Mouse (Mus musculus) forebrain, embryonic 10.5 days (tissue): ENCODE results near the gene Zfp512b. TPM values are rescaled to one million over a fixed set of nuclear protein-coding genes. Genes with fewer than 3 reads are reported as not detected.

Experiments
- DNase-seq: peaks from one replicate; pipeline ENCODE4 v3.0.0-alpha.2; 2017; ENCODE audit warnings: low spot score; ENCODE audit errors: extremely low spot score
- H3K27ac ChIP-seq: fragments of 300-500 bp; sonication (generic); 2 replicates; pipeline ENCODE4 v1.5.1; 2016; ENCODE audit warnings: mild to moderate bottlenecking
- H3K27me3 ChIP-seq: fragments of 300-500 bp; sonication (generic); 2 replicates; pipeline ENCODE4 v1.6.1; 2016; ENCODE audit warnings: mild to moderate bottlenecking; ENCODE audit not compliant: poor library complexity, severe bottlenecking
- H3K36me3 ChIP-seq: fragments of 300-500 bp; sonication (generic); replicated peaks from 2 replicates; pipeline ENCODE4 v1.6.1; 2016; ENCODE audit warnings: mild to moderate bottlenecking, moderate library complexity
- H3K4me1 ChIP-seq: fragments of 300-500 bp; sonication (generic); 2 replicates; pipeline ENCODE4 v1.6.1; 2016
- H3K4me3 ChIP-seq: fragments of 300-500 bp; sonication (generic); 2 replicates; pipeline ENCODE4 v1.5.1; 2016; ENCODE audit warnings: mild to moderate bottlenecking, moderate library complexity
- H3K9me3 ChIP-seq: fragments of 300-500 bp; sonication (generic); 2 replicates; pipeline ENCODE4 v1.6.1; 2016; ENCODE audit warnings: mild to moderate bottlenecking, moderate library complexity
- WGBS: fragments of 180-500 bp; shearing (Covaris S2); methylation state at CpG from one replicate; pipeline ENCODE4 v1.1.7; 2016; 5-methylcytosine and 5-hydroxymethylcytosine counted together
- polyA plus RNA-seq: library from polyadenylated mRNA; unstranded; fragments of >200 nt; fragmentation: Nextera tagmentation; extraction: Ambion mirVana; gene quantifications from 2 replicates; pipeline ENCODE4 v1.2.1, GENCODE M21; 2016

Zfp512b gene
- polyA plus RNA-seq, 1 experiment from 2014 or later, result 42.2 TPM

- Histone ChIP-seq H3K4me3 (no peak overlapping the region), H3K27me3 (no peaks in the 10 kb centered on the region), H3K9me3 (no peaks in the 10 kb centered on the region), H3K4me1 (peaks cover 20% of the 10 kb centered on the region), H3K27ac (no peak overlapping the region), H3K36me3 (peaks cover 77% of the 10 kb centered on the region)
- DNase-seq, result no peak
- WGBS, result 96% methylated on average over 5 of the region's 5 CpGs
These were observed 7.1 kb downstream of the Zfp512b start for GRCm38 (mm10) chr2:181585506-181585905.

GRCm38 (mm10) chr2:181584411-181584942 lies 8.1 kb downstream of the Zfp512b start, which contains the start of gene Uckl1:
TSS of gene Uckl1 (minus strand) at chr2:181584892.
- WGBS, result 94% methylated on average over 4 of the region's 4 CpGs
- H3K9me3 ChIP-seq, result no peaks in the 10 kb centered on the region

GRCm38 (mm10) chr2:181583460-181584257 lies 8.9 kb downstream of the Zfp512b start:
- H3K36me3 ChIP-seq, result peaks cover 58% of the 10 kb centered on the region
- DNase-seq, result peak; percentile 9
- 89% methylated on average over 3 of the region's 3 CpGs for WGBS

More at GRCm38 (mm10) chr2:181584411-181584942, 8.1 kb downstream of the Zfp512b start, which contains the start of gene Uckl1:
- no peaks in the 10 kb centered on the region for H3K27me3 ChIP-seq
- H3K27ac ChIP-seq, result no peak within 1 kb of the TSS
- DNase-seq, result peak; percentile 13
- H3K4me1 ChIP-seq, result peaks cover 26% of the 10 kb centered on the region
- H3K4me3 ChIP-seq, result no peak within 1 kb of the TSS
- peaks cover 66% of the 10 kb centered on the region for H3K36me3 ChIP-seq

GRCm38 (mm10) chr2:181582939-181583338 lies 9.7 kb downstream of the Zfp512b start:
- 95% methylated on average over 1 of the region's 1 CpGs for WGBS
- H3K27ac ChIP-seq, result no peak overlapping the region
- no peaks in the 10 kb centered on the region for H3K27me3 ChIP-seq
- peaks cover 31% of the 10 kb centered on the region for H3K4me1 ChIP-seq
- peaks cover 51% of the 10 kb centered on the region for H3K36me3 ChIP-seq
- H3K4me3 ChIP-seq, result no peak overlapping the region
- DNase-seq, result no peak
- no peaks in the 10 kb centered on the region for H3K9me3 ChIP-seq

More at GRCm38 (mm10) chr2:181583460-181584257, 8.9 kb downstream of the Zfp512b start:
- no peak overlapping the region for H3K27ac ChIP-seq
- H3K4me3 ChIP-seq, result no peak overlapping the region
- no peaks in the 10 kb centered on the region for H3K9me3 ChIP-seq
- H3K27me3 ChIP-seq, result no peaks in the 10 kb centered on the region
- H3K4me1 ChIP-seq, result peaks cover 31% of the 10 kb centered on the region

- peak overlapping the region; percentile 71 for H3K4me3 ChIP-seq
- peaks cover 45% of the 10 kb centered on the region for H3K36me3 ChIP-seq
- peak; percentile 13 for DNase-seq
- H3K27me3 ChIP-seq, result no peaks in the 10 kb centered on the region
- H3K27ac ChIP-seq, result 0 out of 2 replicates have a peak overlapping the region, but pooled peaks have one; percentile 95
- H3K4me1 ChIP-seq, result peaks cover 31% of the 10 kb centered on the region
- WGBS, result 79% methylated on average over 2 of the region's 2 CpGs
- H3K9me3 ChIP-seq, result no peaks in the 10 kb centered on the region
These were observed 10.2 kb downstream of the Zfp512b start for GRCm38 (mm10) chr2:181582358-181582757.

- WGBS, result under 1% methylated on average over 49 of the region's 49 CpGs
These were observed 11.0 kb downstream of the Zfp512b start for GRCm38 (mm10) chr2:181581402-181582120.

GRCm38 (mm10) chr2:181581016-181581401 lies 11.6 kb downstream of the Zfp512b start:
- DNase-seq, result peak; percentile 88
- 0% methylated on average over 11 of the region's 11 CpGs for WGBS

More at GRCm38 (mm10) chr2:181581402-181582120, 11.0 kb downstream of the Zfp512b start:
- Histone ChIP-seq H3K9me3 (no peaks in the 10 kb centered on the region), H3K27me3 (no peaks in the 10 kb centered on the region), H3K4me1 (peaks cover 31% of the 10 kb centered on the region), H3K27ac (peak overlapping the region; percentile 95), H3K4me3 (peak overlapping the region; percentile 71), H3K36me3 (peaks cover 37% of the 10 kb centered on the region)
- DNase-seq, result peak; percentile 77

GRCm38 (mm10) chr2:181580131-181580772 lies 12.4 kb downstream of the Zfp512b start:
- no peaks in the 10 kb centered on the region for H3K9me3 ChIP-seq
- H3K36me3 ChIP-seq, result peaks cover 24% of the 10 kb centered on the region
- no peak for DNase-seq
- no peaks in the 10 kb centered on the region for H3K27me3 ChIP-seq
- peaks cover 31% of the 10 kb centered on the region for H3K4me1 ChIP-seq
- 86% methylated on average over 5 of the region's 5 CpGs for WGBS
- H3K4me3 ChIP-seq, result peak overlapping the region; percentile 71
- peak overlapping the region; percentile 95 for H3K27ac ChIP-seq

More at GRCm38 (mm10) chr2:181581016-181581401, 11.6 kb downstream of the Zfp512b start:
- peak overlapping the region; percentile 71 for H3K4me3 ChIP-seq
- no peaks in the 10 kb centered on the region for H3K27me3 ChIP-seq
- peak overlapping the region; percentile 95 for H3K27ac ChIP-seq
- peaks cover 32% of the 10 kb centered on the region for H3K36me3 ChIP-seq
- peaks cover 31% of the 10 kb centered on the region for H3K4me1 ChIP-seq
- no peaks in the 10 kb centered on the region for H3K9me3 ChIP-seq

GRCm38 (mm10) chr2:181579681-181580080 lies 12.9 kb downstream of the Zfp512b start:
- peaks cover 18% of the 10 kb centered on the region for H3K36me3 ChIP-seq
- H3K27ac ChIP-seq, result no peak overlapping the region
- no peaks in the 10 kb centered on the region for H3K9me3 ChIP-seq
- H3K27me3 ChIP-seq, result no peaks in the 10 kb centered on the region
- WGBS, result 93% methylated on average over 1 of the region's 1 CpGs
- H3K4me3 ChIP-seq, result no peak overlapping the region
- H3K4me1 ChIP-seq, result peaks cover 31% of the 10 kb centered on the region
- DNase-seq, result no peak

- WGBS, result 81% methylated on average over 5 of the region's 5 CpGs
- peaks cover 16% of the 10 kb centered on the region for H3K36me3 ChIP-seq
- no peak for DNase-seq
- peaks cover 31% of the 10 kb centered on the region for H3K4me1 ChIP-seq
- H3K4me3 ChIP-seq, result no peak overlapping the region
- no peaks in the 10 kb centered on the region for H3K27me3 ChIP-seq
- H3K27ac ChIP-seq, result no peak overlapping the region
- no peaks in the 10 kb centered on the region for H3K9me3 ChIP-seq
These were observed 13.6 kb downstream of the Zfp512b start for GRCm38 (mm10) chr2:181578790-181579618.

- no peaks in the 10 kb centered on the region for H3K9me3 ChIP-seq
These were observed 14.5 kb downstream of the Zfp512b start for GRCm38 (mm10) chr2:181577981-181578581.

More at GRCm38 (mm10) chr2:181577981-181578581, 14.5 kb downstream of the Zfp512b start:
- peaks cover 31% of the 10 kb centered on the region for H3K4me1 ChIP-seq
- 87% methylated on average over 7 of the region's 7 CpGs for WGBS
- H3K36me3 ChIP-seq, result peaks cover 17% of the 10 kb centered on the region
- H3K27me3 ChIP-seq, result no peaks in the 10 kb centered on the region
- H3K27ac ChIP-seq, result no peak overlapping the region
- H3K4me3 ChIP-seq, result no peak overlapping the region
- no peak for DNase-seq
